Mouse (Mus musculus) lung, embryonic 16.5 days (tissue): Measurements from ENCODE around the gene Ifitm6. TPM values are rescaled to one million over a fixed set of nuclear protein-coding genes. Genes with fewer than 3 reads are reported as not detected.

Source experiments
- ATAC-seq: fragments of 200-750 bp; cut with Nextera tagmentation; 2 replicates; pipeline ENCODE4 v1.8.0; 2017; ENCODE audit warnings: low read depth, mild to moderate bottlenecking, moderate library complexity
- H3K27ac ChIP-seq: fragments of 300-500 bp; sonication (generic); 2 replicates; pipeline ENCODE4 v1.5.1; 2014; ENCODE audit warnings: mild to moderate bottlenecking, control low read depth, low read length
- H3K27me3 ChIP-seq: fragments of 300-500 bp; sonication (generic); 2 replicates; pipeline ENCODE4 v1.6.1; 2014; ENCODE audit warnings: low read depth, low read length, mixed read lengths; ENCODE audit not compliant: control insufficient read depth, insufficient read depth
- H3K36me3 ChIP-seq: fragments of 300-500 bp; sonication (generic); 2 replicates; pipeline ENCODE4 v1.6.1; 2014; ENCODE audit warnings: low read length; ENCODE audit not compliant: control insufficient read depth, insufficient read depth
- H3K4me1 ChIP-seq: fragments of 300-500 bp; sonication (generic); replicated peaks from 2 replicates; pipeline ENCODE4 v1.6.1; 2014; ENCODE audit warnings: low read length, mixed read lengths; ENCODE audit not compliant: control insufficient read depth, insufficient read depth
- H3K4me2 ChIP-seq: fragments of 300-500 bp; sonication (generic); 2 replicates; pipeline ENCODE4 v1.6.1; 2014; ENCODE audit warnings: low read depth, low read length, control low read depth
- H3K4me3 ChIP-seq: fragments of 300-500 bp; sonication (generic); 2 replicates; pipeline ENCODE4 v1.5.1; 2014; ENCODE audit warnings: mild to moderate bottlenecking, low read length, control low read depth
- H3K9ac ChIP-seq: fragments of 300-500 bp; sonication (generic); 2 replicates; pipeline ENCODE4 v1.6.1; 2014; ENCODE audit warnings: low read length, control low read depth
- H3K9me3 ChIP-seq: fragments of 300-500 bp; sonication (generic); 2 replicates; pipeline ENCODE4 v1.6.1; 2016; ENCODE audit warnings: low read length; ENCODE audit not compliant: control insufficient read depth
- WGBS: fragments of 180-500 bp; shearing (Covaris S2); extraction: QIAGEN DNeasy Blood & Tissue Kit; methylation state at CpG from one replicate; pipeline ENCODE4 v1.1.7; 2014; 5-methylcytosine and 5-hydroxymethylcytosine counted together
- polyA plus RNA-seq: library from polyadenylated mRNA; unstranded; fragments of >200 nt; fragmentation: Nextera tagmentation; extraction: Ambion mirVana; gene quantifications from 2 replicates; pipeline ENCODE4 v1.2.1, GENCODE M21; 2015

Ifitm6 gene
- polyA plus RNA-seq, 1 experiment from 2014 or later, result 1.5 TPM

- Histone ChIP-seq H3K27ac (no peak overlapping the region), H3K4me1 (no peaks in the 10 kb centered on the region)
- no peak for ATAC-seq
Measured at GRCm38 (mm10) chr7:141030390-141030789, 12.7 kb upstream of the Ifitm6 start.

DNA sequence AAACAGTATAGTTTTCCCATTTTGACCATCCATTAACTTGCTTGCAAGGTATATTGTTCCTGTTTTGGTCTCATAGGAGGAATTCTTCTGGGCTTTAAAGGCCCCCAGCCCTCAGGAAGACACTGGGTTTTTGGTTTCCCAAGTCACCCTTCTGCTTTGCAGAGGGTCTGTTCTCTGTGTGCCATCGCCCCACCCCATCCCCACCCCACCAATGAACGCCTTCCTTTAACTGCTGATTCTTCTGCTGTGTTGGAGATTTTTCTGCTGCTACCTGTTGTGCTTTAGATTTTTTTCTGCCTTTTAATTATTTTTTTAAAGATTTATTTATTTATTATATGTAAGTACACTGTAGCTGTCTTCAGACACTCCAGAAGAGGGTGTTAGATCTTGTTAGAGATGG, 11.1 kb upstream of the Ifitm6 start, which contains the start of gene Gm17387:
TSS of gene Gm17387 (plus strand) at position 301 of the 400 bp plus-strand sequence.
- Histone ChIP-seq H3K4me3 (no peak within 1 kb of the TSS), H3K27ac (no peak within 1 kb of the TSS), H3K4me1 (no peaks in the 10 kb centered on the region; the same call in 1 of the 2 replicates), H3K27me3 (no peaks in the 10 kb centered on the region), H3K36me3 (no peaks in the 10 kb centered on the region), H3K9me3 (no peaks in the 10 kb centered on the region), H3K4me2 (no peak within 1 kb of the TSS), H3K9ac (no peak within 1 kb of the TSS)
- no peak for ATAC-seq
- 85% methylated on average over 2 of the region's 2 CpGs for WGBS

More at GRCm38 (mm10) chr7:141030390-141030789, 12.7 kb upstream of the Ifitm6 start:
- Histone ChIP-seq H3K27me3 (no peaks in the 10 kb centered on the region), H3K4me3 (no peak overlapping the region), H3K4me2 (no peak overlapping the region), H3K36me3 (no peaks in the 10 kb centered on the region), H3K9me3 (no peaks in the 10 kb centered on the region), H3K9ac (no peak overlapping the region)
- 68% methylated on average over 3 of the region's 3 CpGs for WGBS

DNA sequence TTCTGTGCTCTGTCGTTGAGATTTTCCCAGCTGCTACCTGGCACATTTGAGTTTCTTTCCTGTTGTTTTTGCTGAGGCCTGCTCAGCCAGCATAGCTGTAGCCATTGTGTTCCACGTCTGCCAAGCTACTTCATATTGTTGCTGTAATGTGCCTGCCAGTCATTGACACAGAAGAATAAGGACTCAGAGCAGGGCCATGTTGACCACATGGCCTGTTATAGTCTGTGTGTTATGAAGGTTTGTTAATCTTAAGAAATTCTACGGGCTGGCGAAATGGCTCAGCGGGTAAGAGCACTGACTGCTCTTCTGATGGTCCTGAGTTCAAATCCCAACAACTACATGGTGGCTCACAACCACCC, 9.0 kb upstream of the Ifitm6 start:
- H3K4me3 ChIP-seq, result no peak overlapping the region
- WGBS, result 61% methylated on average over 5 of the region's 5 CpGs
- peak overlapping the region; percentile 78 for H3K27ac ChIP-seq
- H3K9me3 ChIP-seq, result no peaks in the 10 kb centered on the region
- no peaks in the 10 kb centered on the region; the same call in 1 of the 2 replicates for H3K4me1 ChIP-seq
- no peak overlapping the region for H3K4me2 ChIP-seq
- H3K9ac ChIP-seq, result no peak overlapping the region
- no peaks in the 10 kb centered on the region for H3K27me3 ChIP-seq
- ATAC-seq, result no peak
- H3K36me3 ChIP-seq, result no peaks in the 10 kb centered on the region

DNA sequence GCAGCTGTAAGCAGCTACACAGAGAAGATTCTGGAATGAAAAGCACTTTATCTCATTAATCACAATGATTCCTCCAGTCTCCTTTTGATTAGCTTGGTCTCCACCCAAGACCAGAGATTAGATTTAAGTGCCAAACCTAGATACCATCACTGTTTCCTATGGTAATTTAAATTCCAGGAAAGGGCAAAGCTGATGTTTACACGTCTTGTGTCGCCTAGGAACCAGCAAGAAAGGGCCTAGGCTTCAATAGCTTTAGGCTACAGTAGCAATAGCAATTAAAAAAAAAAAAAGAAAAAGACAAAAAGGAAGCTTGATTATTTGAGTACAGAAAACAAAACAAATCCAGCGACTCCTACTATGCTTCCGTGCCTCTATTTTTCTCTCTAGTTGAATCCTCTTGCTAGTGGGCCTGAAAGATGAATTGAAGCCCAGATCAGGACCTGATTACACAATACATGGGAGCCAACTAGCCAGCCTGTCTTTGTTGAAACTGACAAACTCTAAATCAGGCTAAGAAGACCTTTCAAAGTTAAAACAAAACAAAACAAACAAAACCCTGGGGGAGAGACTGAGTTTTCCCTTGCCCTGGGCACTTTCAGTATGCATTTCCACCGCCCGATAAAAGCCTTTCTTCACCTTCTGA, 8.5 kb upstream of the Ifitm6 start:
- H3K4me1 ChIP-seq, result no peaks in the 10 kb centered on the region; the same call in 1 of the 2 replicates
- peak overlapping the region; percentile 78 for H3K27ac ChIP-seq
- no peak for ATAC-seq
- no peak overlapping the region for H3K4me2 ChIP-seq
- H3K9ac ChIP-seq, result no peak overlapping the region
- H3K27me3 ChIP-seq, result no peaks in the 10 kb centered on the region
- H3K9me3 ChIP-seq, result no peaks in the 10 kb centered on the region
- 43% methylated on average over 6 of the region's 6 CpGs for WGBS
- H3K36me3 ChIP-seq, result no peaks in the 10 kb centered on the region
- H3K4me3 ChIP-seq, result no peak overlapping the region

GRCm38 (mm10) chr7:141024865-141025838, 7.4 kb upstream of the Ifitm6 start:
- H3K4me3 ChIP-seq, result no peak overlapping the region
- H3K9ac ChIP-seq, result no peak overlapping the region
- WGBS, result 62% methylated on average over 5 of the region's 6 CpGs
- no peak overlapping the region for H3K4me2 ChIP-seq
- no peaks in the 10 kb centered on the region for H3K36me3 ChIP-seq
- H3K27me3 ChIP-seq, result no peaks in the 10 kb centered on the region
- H3K4me1 ChIP-seq, result no peaks in the 10 kb centered on the region; the same call in 1 of the 2 replicates
- no peak for ATAC-seq
- H3K27ac ChIP-seq, result peak overlapping the region; percentile 33; the same call in 1 of the 2 replicates
- H3K9me3 ChIP-seq, result no peaks in the 10 kb centered on the region

GRCm38 (mm10) chr7:141021489-141022449, 4.0 kb upstream of the Ifitm6 start:
- no peak overlapping the region for H3K4me2 ChIP-seq
- WGBS, result 68% methylated on average over 14 of the region's 14 CpGs
- H3K27me3 ChIP-seq, result no peaks in the 10 kb centered on the region

DNA sequence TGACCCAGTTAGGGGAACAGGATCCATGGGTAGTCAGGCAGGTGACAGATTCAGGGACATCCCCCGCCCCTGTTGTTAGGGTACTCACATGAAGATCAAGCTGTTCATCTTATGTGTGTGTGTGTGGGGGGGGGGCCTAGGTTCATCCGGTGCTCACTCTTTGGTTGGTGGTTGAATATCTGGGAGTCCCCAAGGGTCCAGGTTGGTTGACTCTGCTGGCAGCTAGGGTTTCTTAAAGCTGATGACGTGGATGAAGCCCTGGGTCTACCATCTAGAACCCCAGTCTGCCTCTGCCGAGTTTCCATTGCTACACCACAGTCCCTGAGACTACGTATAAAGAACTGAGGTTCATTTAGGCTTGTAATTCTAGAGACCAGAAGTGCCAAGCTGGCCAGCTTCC, 1.3 kb upstream of the Ifitm6 start:
- Histone ChIP-seq H3K27me3 (no peaks in the 10 kb centered on the region), H3K27ac (no peak overlapping the region), H3K36me3 (no peaks in the 10 kb centered on the region), H3K9me3 (no peaks in the 10 kb centered on the region; the same call in 1 of the 2 replicates), H3K4me1 (no peaks in the 10 kb centered on the region), H3K4me3 (no peak overlapping the region), H3K9ac (no peak overlapping the region), H3K4me2 (no peak overlapping the region)
- ATAC-seq, result no peak
- WGBS, result 92% methylated on average over 5 of the region's 5 CpGs

More at GRCm38 (mm10) chr7:141021489-141022449, 4.0 kb upstream of the Ifitm6 start:
- no peaks in the 10 kb centered on the region; the same call in 1 of the 2 replicates for H3K4me1 ChIP-seq
- no peak overlapping the region for H3K4me3 ChIP-seq
- no peak overlapping the region for H3K9ac ChIP-seq
- no peaks in the 10 kb centered on the region for H3K9me3 ChIP-seq
- H3K36me3 ChIP-seq, result no peaks in the 10 kb centered on the region
- no peak overlapping the region for H3K27ac ChIP-seq
- no peak for ATAC-seq

DNA sequence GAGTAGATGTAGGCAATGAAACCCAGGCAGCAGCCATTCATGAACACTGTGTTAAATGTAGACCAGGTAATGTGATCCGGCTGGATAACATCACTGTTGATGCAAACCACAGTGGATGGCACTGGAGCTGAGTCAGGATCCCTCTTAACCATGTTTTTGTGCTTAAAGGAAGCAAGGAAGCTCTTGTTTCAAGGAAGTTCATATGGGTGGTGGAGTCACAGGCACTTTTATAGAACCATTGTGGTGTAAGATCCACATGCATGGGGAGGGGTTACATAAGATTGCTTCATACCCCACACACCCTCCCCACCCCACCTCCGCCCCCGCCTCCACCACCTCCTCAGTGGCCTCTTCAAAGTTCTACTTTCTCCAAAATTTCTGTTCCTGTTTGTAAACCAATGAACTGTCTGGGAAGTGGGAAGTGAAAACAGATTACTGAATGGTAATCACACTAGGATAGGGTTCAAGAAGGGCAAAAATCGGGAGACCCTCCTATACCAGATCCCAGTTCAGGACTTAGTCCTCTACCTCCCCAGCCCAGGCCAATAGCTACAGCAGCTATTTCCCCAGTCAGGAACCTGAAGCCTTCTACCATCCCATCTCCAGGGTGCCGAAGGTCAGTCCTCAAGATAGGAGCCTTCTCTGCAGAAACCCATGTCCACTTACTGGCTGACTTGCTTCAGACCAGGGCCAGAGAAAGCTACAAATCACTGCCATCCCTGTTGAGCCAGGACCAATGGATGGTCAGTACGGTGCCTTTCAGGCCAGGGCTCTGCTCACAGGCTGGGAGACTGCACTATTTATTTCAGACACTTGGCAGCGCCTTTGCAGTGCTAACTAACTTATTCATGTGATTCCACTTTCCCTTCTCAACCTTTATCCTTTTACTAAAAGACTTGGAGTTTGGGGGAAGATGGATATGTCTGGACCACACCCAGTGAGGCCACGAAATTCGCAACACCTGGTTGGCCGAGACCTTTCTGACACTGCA, 722 bp downstream of the Ifitm6 start:
- Histone ChIP-seq H3K4me2 (no peak overlapping the region), H3K27me3 (no peaks in the 10 kb centered on the region), H3K9ac (no peak overlapping the region), H3K4me3 (no peak overlapping the region), H3K9me3 (no peaks in the 10 kb centered on the region; the same call in 1 of the 2 replicates), H3K4me1 (no peaks in the 10 kb centered on the region), H3K36me3 (no peaks in the 10 kb centered on the region), H3K27ac (no peak overlapping the region)
- WGBS, result 82% methylated on average over 10 of the region's 10 CpGs
- ATAC-seq, result no peak
